Mouse (Mus musculus) CD4-positive helper T cell, adult 2 months (primary cell): Measurements from ENCODE around the gene Cd69.

Experiments used
- DNase-seq: peaks from one replicate; pipeline ENCODE4 v3.0.0-alpha.2; 2012; ENCODE audit warnings: low read depth, missing footprints, low spot score

Gene Cd69

GRCm38 (mm10) chr6:129225078-129225477 lies 50.2 kb downstream of the Cd69 start:
- no peak for DNase-seq

- no peak for DNase-seq
Observed at GRCm38 (mm10) chr6:129224090-129224489, 51.1 kb downstream of the Cd69 start.

GRCm38 (mm10) chr6:129223611-129224010 lies 51.6 kb downstream of the Cd69 start:
- no peak for DNase-seq

- DNase-seq = no peak
Observed at GRCm38 (mm10) chr6:129222188-129222800, 52.9 kb downstream of the Cd69 start.

- no peak for DNase-seq
Observed at GRCm38 (mm10) chr6:129221053-129221452, 54.2 kb downstream of the Cd69 start.

GRCm38 (mm10) chr6:129219897-129220517 lies 55.2 kb downstream of the Cd69 start:
- DNase-seq = peak; percentile 56

- peak; percentile 22 for DNase-seq
Observed at GRCm38 (mm10) chr6:129218191-129218696, 57.0 kb downstream of the Cd69 start.
